Mouse (Mus musculus): ENCODE results near the gene Rrp9. TPM values are rescaled to one million over a fixed set of nuclear protein-coding genes. Genes with fewer than 3 reads are reported as not detected.

Rrp9 gene
- total and polyA plus RNA-seq, 3 experiments, result 120 to 326 (median 130) TPM

GRCm38 (mm10) chr9:106453271-106454070 is 22.3 kb upstream of the Rrp9 start, which contains the start of gene Pcbp4:
Gene Pcbp4, plus strand, starts transcription at chr9:106453291.
- DNase-seq (ENCODE audit: extremely low read depth), result no peak
- dilution Hi-C loops (cut with MboI; ENCODE audit: extremely low pct_ligation_motif_present, extremely low pct_unique_long_range_greater_than_20kb, low sequenced_read_pairs), result no loop called here
- H3K27ac ChIP-seq (ENCODE audit: insufficient read depth, low read depth), result no peak within 1 kb of the TSS
- H3K9me3 ChIP-seq (replicated peaks; ENCODE audit: low read length), result no peaks in the 10 kb centered on the region
- peaks cover 27 to 70% of the 10 kb centered on the region in 2 experiments for H3K4me1 ChIP-seq (ENCODE audit: control insufficient read depth in 1 of 2, insufficient read depth in 2 of 2)
- no peaks in the 10 kb centered on the region for H3K27me3 ChIP-seq (replicated peaks)
- peak within 1 kb of the TSS; percentile 85 for H3K4me2 ChIP-seq (ENCODE audit: insufficient read depth, low read depth, poor library complexity, severe bottlenecking)
- no peak for TF ChIP-seq TBP (conservative IDR thresholded peaks at IDR 0.05; ENCODE audit: low read depth, low read length)
- TF ChIP-seq NELFE (IDR thresholded peaks at IDR 0.05; ENCODE audit: low read depth, low read length), result peak; percentile 74
- no peak for TF ChIP-seq MAX (IDR thresholded peaks at IDR 0.05; ENCODE audit: low read length)
- TF ChIP-seq EP300 (IDR thresholded peaks at IDR 0.05; ENCODE audit: low read length), result no peak
- peak; percentile 14; the same call in 1 of the 2 replicates for TF ChIP-seq SIN3A (IDR thresholded peaks at IDR 0.05; ENCODE audit: low read length)
- TF ChIP-seq MXI1 (IDR thresholded peaks at IDR 0.05; ENCODE audit: low read depth, low read length), result no peak
- no peak for TF ChIP-seq NRF1 (IDR thresholded peaks at IDR 0.05; ENCODE audit: low read depth, low read length)
- no peak for TF ChIP-seq USF2 (conservative IDR thresholded peaks at IDR 0.05; ENCODE audit: low read depth, low read length)
- no peak for TF ChIP-seq BHLHE40 (IDR thresholded peaks at IDR 0.05; ENCODE audit: low read depth, low read length)
- TF ChIP-seq ZNF384 (IDR thresholded peaks at IDR 0.05; ENCODE audit: low read depth, low read length), result no peak
- no peak for TF ChIP-seq CHD1 (IDR thresholded peaks at IDR 0.05; ENCODE audit: low read depth, low read length)
- peak; percentile 67 for TF ChIP-seq POLR2A (IDR thresholded peaks at IDR 0.05; ENCODE audit: low read depth, low read length)
- TF ChIP-seq HCFC1 (IDR thresholded peaks at IDR 0.05; ENCODE audit: low read depth, low read length), result peak; percentile 36; the same call in 1 of the 2 replicates
- TF ChIP-seq ZMIZ1 (IDR thresholded peaks at IDR 0.05; ENCODE audit: low read depth, low read length), result no peak
- no peak for TF ChIP-seq ELF1 (IDR thresholded peaks at IDR 0.05; ENCODE audit: low read depth, low read length)
- TF ChIP-seq TCF12 (IDR thresholded peaks at IDR 0.05; ENCODE audit: low read depth, low read length), result 0 out of 2 replicates have a peak, but pooled peaks have one; percentile 7
- TF ChIP-seq RAD21 (IDR thresholded peaks at IDR 0.05; ENCODE audit: low read depth, low read length), result no peak
- TF ChIP-seq UBTF (IDR thresholded peaks at IDR 0.05; ENCODE audit: low read depth, low read length), result no peak
- TF ChIP-seq ETS1 (conservative IDR thresholded peaks at IDR 0.05; ENCODE audit: low read depth, low read length), result no peak
- TF ChIP-seq CHD2 (IDR thresholded peaks at IDR 0.05; ENCODE audit: low read length), result no peak
- peak within 1 kb of the TSS; percentile 92 for H3K9ac ChIP-seq (ENCODE audit: insufficient read depth, low read depth)
- H3K79me2 ChIP-seq (replicated peaks; ENCODE audit: control insufficient read depth, extremely low read depth, insufficient read depth, poor library complexity, severe bottlenecking), result no peaks in the 10 kb centered on the region
- peak within 1 kb of the TSS; percentile 71 to 75 (median 71) for H3K4me3 ChIP-seq (replicated peaks in 1 of 3; ENCODE audit: low read depth in 2 of 3, low read length in 2 of 3, poor library complexity in 1 of 3)
- peaks cover 0 to 47% of the 10 kb centered on the region in 2 experiments for H3K36me3 ChIP-seq (replicated peaks in 1 of 2; ENCODE audit: control insufficient read depth in 1 of 2, insufficient read depth in 1 of 2, low read length in 1 of 2)
- in situ Hi-C loops (cut with MboI; ENCODE audit: low pct_ligation_motif_present, low pct_unique_long_range_greater_than_20kb, low sequenced_read_pairs), result no loop called here

Data from CH12.LX (cell line).